Mouse (Mus musculus) layer of hippocampus, adult 9-11 months (tissue): Measurements from ENCODE around the gene Dclre1a.

Source experiments
- DNase-seq: peaks from one replicate; pipeline ENCODE4 v3.0.0; 2022

Dclre1a gene

DNA sequence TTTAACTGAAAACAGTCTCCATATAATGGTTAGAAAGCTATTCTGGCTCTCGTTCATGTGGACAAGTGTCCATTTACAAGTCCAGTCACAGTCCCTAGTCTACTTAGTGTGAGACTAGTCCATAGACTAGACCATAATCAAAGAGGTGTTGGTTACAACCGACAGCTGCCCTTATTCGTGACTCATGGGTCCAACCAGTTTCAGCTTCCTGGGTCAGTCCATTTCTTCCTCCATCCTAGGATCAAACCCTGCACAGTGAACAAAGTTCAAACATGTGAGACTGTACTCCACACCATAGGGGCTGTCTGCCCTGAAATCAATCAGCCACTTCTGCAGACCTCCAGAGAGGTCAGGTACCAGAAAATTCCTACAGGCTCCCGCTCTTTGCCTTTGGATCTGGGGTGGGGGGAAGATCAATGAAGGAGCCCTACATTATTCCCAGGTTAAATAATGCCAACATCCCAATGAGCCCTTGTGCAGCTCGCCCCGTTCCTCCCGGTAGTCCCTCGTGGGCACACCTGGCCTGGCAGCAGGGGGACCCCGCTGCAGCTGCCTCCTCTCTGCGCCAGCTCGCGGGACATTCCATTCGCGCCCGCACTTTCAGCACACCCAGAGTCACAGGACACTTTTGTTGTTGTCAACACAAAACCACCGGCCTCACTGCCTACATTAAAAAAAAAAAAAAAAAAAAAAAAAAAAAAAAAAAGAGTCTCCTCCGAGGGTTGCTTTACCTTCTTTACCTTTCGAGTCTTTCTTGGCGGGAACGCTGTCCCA lies at the start of gene Dclre1a:
Gene Dclre1a, minus strand, starts transcription at position 767 of the 774 bp plus-strand sequence.
- DNase-seq = peak; percentile 55

DNA sequence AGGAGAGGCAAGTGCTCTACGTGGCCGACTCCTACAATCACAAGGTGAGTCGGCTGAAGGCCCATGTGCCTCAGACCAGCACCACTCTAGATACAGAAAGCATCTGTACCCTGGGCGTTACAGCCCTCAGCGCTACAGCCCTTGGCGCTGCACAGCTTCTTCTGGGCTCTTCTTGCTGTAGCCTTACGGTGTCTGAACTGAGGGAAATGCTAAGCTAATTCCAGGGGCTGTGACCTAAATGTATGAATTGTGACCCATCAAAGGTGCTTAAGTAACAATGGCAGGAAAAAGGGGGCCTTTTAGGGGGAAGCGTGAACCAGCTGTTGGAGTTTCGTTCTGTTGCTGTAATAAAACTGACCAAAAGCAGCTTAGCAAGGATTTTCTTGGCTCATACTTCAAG lies 44.5 kb upstream of the Dclre1a start:
- no peak for DNase-seq

DNA sequence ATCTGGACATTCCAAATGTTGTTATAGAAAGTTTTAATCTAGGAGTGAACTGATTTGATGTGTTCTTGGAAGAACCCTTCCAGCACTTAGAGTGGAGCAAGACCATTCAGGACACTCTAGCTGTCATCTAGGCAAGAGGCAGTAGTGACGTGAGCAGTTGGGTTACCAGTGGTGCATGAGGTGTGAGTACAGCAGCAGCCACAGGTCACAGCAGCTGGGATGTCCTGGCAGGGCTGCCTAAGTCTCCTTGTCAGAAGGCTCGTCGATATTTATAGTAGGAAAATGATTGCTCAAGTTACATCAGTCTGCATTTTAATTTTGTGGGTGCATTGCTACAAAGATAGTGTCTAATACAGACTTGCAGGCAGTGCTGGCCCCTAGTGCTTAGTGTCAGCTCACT lies 42.2 kb upstream of the Dclre1a start:
- DNase-seq = no peak

DNA sequence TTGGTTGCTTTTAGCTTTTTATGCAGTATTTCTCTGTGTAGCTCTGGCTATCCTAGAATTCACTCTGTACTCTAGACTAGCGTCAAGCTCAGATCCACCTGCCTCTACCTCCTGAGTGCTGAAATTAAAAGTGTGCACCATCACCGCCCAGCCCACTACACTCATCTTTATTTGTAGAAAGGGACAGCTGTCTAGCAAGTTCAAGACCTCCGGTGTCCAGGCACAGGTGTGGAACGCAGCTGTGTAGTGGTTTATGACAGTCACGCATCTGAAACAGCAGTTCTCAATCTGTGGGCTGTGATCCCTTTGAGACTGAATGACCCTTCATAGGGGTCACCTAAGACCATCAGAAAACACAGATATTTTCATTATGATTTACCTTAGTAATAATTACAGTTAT lies 41.4 kb upstream of the Dclre1a start:
- no peak for DNase-seq

DNA sequence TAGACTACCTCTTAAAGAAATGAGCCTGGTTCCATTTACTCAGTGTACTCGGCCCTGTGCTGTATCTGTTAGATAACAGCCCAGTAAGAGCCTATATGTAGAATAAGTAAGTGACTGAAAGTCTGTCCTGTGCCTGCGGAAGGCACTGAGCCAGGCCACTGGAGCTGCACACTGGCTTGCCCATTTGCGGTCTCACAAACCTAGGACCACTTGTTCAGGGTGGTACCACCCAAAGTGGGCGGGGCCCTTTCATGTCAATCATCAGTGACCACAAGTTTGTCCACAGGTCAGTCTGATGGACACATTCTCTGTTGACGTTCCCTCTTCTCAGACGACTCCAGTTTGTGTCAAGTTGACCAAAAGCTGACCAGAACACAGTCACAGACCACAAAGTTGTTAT lies 41.0 kb upstream of the Dclre1a start:
- DNase-seq = no peak

DNA sequence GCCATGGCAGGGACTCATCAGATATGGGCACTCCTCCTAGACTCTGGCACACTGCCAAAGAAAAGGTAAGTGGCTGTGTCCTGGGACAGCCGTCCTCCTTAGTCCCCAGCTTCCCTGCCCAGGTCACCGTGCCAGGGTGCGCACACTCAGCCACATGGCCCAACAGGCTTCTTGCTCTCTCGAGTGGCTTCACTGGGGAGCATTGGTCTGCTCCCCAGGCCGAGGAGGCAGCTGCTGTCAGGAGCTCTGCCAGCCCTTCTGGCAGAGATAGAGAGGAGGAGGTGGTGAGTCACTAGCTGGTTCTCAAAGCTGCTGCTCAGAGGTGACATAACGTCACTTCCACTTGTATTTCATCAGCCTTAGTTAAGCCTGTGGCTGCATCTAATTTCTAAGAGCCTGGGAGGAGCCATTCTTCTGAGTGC lies 40.2 kb upstream of the Dclre1a start:
- DNase-seq = peak; percentile 76

DNA sequence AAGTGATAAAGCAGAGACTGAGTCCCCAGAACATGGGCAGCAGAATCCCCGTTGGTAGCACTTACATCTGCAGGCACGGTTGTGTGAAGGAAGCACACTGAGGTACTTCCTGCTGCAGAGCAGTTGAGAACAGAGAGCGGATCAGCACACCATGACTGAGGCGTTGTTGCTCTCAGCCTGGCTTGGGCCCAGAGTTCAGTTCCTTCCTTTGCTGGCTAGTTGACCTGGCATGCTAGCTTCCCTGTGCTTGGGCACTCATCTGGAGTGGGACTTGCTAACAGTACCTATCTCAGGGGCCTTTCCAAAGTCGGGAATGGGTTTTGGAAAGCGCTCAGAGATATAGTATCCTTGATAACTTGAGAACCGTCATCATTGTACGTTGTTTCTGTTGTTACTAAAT lies 38.3 kb upstream of the Dclre1a start:
- no peak for DNase-seq

DNA sequence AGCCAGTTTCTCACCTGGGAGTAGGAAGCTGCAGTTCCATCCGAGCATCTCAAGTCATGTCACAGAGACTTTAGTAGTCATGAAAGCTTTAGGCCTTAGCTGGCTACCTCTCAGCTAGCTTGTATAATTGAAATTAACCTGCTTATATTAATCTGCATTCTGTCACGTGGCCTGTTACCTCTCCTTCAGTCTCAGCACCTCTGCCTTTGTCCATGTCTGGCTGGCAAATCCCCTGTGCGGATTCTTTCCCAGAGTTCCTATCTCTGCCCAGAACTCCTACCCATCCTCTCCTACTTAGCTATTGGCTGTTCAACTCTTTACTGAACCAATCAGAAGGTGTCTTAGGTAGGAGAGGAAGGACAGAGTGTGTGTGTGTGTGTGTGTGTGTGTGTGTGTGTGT lies 36.3 kb upstream of the Dclre1a start:
- no peak for DNase-seq

DNA sequence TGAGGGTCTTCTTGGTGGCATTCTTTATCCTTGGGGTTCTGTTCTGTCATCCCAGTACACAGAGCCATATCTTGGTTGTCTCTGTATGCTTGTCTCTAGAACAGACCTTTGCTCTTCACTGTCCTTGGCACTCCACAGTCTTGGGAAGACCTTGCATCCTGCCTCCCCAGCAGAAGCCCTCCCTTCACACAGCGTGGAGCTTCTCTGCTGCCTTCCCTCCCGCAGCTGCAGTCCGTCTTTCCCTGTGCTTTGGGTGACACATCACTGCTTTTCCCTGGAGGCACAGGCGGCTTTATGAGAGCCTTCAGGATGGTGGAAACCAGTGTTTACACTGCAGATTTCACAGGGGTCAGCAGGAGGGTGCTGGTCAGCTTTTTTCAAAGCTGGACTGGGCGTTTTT lies 35.8 kb upstream of the Dclre1a start:
- DNase-seq = no peak

DNA sequence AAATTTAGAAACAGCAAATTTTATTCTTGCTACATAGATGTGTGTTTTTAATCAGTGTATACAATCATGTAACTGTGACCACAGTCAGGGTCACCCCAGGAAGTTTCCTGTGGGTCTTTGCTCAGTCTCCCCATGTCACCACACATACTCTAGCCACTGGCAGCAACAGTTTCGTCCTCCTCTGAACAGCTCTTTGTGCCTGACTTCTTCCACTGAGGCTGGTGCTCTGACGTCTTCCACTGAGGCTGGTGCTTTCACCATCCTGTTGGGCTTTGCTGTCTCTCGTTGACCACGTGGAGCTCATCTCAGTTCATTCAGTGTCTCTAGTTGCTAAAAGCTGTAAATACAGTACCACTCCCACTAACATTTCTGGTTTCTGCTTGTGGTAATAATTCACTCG lies 34.0 kb upstream of the Dclre1a start:
- no peak for DNase-seq

DNA sequence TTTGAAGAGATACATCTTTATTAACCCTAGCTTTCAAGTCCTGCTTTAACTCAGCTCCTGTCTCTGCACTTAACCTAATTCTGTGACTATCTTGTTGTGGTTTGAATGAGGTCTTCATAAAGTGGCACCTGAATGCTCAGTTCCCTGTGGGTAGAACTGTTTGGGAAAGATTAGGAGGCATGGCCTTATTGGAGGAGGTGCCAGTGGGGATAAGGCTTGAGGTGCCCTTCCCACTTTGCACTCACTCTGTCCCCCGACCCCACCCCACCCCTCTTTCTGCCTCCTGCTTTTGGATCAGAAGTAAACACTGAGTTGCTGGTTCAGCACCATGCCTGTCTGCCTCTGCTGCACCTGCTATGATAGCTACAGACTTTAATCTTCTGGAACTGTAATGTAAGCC lies 29.8 kb upstream of the Dclre1a start:
- DNase-seq = no peak

DNA sequence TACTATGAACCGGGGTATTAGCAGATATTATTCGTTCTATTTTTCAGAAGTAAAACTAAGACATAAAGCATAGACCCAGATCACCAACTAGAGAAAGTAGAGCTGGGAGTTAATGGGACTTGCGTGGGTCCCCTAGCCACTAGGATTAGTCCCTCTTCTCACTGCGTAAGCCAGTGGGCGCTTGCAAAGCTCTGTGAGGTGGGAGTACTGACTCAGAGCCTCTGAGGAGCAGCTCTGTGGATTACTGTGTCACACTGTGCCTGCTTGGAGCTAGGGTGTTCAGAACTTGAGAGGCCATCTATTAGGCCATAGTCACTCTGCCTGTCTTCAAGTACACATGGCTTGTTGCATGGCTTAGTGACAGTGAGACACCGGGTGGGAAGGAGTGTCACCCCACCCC lies 25.2 kb upstream of the Dclre1a start:
- no peak for DNase-seq

DNA sequence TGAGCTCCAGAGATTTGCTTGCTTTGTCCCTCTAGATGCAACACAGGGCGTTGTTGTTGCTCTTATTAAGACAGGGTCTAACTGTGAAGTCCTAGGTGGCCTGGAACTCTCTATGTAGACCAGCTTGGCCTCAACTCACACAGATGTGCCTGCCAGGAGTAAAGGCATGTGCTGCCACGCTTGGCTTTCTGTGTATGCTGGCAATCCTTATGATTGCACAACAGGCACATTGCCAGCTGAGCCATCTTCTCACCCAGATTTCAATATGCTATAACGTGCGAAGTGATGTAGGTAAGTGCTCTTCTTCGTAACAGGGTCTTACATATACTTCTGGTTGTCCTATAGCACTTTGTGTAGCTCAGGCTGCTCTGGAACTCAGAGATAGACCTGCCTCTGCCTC lies 23.9 kb upstream of the Dclre1a start:
- DNase-seq = no peak

DNA sequence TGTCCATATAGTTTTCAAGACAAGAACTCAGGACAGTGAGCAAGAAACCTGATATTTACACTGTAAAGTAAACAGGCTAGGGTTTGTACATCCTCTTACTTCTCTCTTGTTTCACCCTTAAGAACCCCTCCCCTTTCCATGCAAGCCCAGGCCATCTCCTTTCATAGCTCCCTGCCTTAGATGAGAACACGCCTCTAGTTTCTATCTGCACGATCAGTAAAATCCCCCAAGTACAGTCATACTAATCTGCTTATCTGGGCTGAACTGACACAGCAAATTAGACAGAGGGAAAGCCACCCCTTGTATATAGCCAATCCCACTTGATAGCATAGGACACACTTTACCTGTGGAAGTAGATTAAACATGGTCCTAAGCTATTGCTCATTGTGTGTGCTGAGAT lies 23.2 kb upstream of the Dclre1a start:
- DNase-seq = no peak

DNA sequence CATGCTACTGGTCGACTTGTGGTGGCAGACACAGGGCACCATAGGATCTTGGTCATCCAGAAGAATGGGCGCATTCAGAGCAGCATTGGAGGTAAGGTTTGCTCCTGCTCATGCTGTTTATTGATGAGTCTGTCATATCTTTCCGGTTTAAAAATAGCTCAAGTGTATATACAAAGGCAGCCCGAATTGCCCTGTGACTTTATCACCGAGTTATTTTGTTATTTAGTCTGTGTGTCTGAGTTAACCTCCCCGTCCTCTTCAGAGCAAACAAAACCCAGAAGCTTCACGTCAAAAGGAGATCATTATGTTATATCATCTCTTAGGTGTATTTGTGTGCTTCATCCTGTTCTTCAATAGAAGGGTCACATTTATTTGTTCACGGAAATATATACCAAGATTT lies 22.8 kb upstream of the Dclre1a start:
- DNase-seq = no peak

DNA sequence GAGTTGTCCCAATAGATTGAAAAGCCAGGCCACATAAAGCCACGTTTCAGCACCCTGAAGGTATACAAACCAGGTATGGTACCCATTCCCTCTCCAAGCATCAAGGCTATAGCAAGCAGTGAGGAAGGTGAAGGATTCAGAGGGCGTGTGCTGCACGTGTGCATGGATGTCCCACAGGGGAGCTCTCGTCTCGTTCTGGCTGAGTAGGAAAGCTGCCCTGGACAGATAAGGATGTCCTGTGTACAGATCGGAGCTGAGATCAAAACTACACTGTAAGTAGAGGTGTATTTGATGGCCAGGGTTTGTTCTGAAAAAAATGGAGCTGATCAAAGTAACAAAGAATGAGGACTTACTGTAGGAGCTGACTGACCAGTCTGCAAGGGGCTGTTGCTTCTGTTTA lies 18.9 kb upstream of the Dclre1a start:
- no peak for DNase-seq

DNA sequence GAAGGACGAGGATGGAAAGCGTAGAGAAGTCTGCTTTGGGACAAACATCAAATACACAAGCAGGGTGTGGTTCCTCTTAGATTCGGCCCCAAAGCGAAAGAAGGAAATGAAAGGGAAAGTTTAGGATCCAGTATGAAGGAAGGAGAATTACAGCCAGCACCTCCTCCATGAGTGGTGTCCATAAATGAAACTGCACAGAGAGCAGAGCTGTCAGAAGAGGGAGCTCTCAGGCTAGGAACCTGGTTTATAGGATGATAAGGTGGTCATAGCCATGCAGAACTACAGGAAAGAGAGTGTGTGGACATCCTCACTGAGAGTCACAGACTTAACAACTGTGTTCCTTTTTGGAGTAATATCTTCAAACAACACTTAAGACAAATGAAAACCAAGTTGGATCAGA lies 18.0 kb upstream of the Dclre1a start:
- peak; percentile 72 for DNase-seq

DNA sequence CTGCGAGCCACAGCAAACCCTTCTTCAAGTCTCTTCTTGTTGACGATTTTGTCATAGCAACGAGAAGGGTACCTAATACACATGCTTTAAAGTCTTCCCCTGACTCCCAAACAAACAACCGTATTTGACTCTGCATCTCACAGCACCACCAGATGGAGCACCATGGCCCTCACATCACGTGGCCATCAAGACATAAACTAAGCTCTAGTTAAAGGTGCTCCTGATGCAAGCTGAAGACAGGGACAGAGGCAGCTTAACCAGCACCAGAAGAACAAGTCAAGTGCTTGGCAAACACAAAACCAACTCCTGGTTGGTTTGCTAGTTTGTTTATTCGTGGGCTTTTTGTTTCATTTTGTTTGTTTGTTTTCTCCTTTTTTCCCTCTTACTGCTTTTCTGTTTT lies 17.3 kb upstream of the Dclre1a start:
- DNase-seq = no peak

DNA sequence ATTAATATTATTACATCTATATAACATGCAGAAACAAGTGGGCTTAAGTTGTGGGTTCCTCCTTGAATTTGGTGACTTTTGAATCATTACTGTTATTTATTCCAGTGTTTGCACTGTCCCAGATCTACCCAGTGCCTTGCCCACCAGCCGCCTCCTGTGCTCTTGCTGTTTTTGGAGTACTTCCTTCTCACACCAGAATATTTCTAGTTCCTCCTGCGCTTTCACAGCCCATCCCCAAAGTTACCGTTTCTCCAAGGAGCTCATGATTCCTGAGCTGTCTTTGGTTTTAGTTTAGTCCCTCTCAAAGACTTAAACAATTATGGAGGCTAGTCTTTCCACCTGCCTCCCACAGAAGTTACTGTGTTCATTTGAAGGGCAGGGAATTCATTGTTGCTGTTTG lies 15.4 kb upstream of the Dclre1a start:
- no peak for DNase-seq

DNA sequence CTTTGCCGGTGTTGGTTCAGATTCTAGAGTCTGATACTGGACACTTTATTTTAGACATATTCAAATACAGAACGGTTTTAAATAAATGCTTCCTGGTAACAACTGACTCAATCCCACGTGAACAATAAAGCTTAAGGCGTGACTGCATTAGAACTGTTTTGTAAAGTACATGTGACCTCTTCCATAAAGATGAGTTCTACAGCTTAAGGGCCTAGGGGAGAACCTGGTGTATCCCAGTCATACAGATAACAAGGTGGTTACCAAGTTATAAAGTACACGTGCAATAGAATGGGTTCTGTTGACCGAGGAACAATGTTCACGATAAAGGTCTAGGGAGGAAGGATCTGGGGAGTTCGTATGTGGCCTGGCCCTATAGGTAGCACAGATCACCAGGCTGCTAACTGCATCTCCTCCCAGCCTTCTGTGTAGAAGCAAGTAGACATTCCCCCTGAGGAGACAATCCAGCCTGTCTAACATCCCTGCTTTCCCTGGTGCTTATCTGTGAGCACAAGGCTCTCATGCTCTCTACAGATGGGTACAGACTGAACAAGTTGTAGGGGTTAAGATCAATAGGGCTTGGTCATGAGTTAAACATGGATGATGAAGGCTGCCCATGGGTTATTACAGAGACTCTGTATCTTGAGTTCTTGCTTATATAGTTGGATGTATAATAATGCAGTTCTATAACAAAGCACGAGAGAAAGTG lies 14.6 kb upstream of the Dclre1a start:
- DNase-seq = no peak

DNA sequence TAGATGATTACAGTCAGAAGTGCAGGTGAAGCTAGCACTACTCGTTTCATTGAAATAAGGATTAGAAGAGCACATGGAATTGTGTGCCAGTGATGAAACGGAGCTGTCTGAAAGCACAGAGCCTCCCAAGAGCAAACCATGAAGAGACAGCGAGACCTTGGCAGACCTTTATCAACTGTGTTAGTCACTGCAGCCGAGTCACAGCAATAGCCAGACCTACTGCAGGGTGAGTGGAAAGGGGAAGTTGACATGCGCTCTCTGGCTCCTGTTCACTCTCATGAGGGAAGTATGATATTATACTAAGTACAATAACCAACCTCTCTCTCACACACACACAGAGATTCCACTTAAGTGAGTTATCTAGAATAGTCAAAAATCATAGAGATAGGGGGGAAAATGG lies 8.0 kb upstream of the Dclre1a start:
- DNase-seq = no peak

DNA sequence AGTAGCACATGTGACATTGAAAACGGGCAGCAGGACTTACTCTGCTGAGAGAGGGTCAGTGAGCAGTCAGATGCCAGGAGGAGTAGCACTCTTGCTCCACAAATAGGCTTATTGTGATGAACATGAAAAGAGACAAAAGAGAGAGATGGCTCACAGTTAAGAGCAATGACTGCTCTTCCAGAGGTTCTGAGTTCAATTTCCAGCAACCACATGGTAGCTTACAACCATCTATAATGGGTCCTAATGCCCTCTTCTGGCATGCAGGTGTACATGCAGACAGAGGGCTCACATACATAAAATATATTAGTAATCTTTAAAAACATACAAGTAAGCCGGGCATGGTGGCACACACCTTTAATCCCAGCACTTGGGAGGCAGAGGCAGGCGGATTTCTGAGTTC lies 5.2 kb upstream of the Dclre1a start:
- DNase-seq = no peak

DNA sequence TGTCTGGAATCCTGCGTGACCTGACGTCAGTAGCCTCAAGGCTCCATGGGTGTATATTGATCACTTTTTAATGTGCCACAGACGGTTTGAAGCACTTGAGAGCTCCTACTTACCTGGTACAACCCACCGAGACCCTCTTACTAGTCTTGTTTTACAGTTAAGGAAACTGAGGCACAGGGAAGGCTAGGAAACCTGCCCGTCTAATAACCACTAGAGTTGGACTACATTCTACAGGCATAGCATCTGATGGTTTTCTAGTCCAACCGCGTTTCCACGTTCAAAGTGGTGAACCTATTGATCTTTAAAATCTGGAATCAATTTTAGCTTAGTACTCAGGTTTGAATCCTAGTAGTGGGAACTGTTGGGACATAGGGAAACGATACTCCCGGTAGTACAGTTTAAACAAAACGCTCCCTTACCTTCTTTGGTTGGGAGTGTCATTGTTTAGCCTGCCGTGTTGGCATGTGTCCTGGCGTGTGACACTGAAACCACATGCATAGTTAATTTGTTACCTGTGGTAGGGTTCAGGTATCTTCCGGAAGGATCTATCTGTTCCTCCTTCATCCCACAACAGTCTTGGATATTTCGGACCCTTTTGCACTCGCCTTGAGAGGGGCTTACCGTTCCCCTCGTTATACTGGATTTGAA lies 1.1 kb upstream of the Dclre1a start:
- no peak for DNase-seq
